Mouse (Mus musculus) C2C12 (cell line): Measurements from ENCODE around the gene Nat8.
"Not testable (repeated sequence)": the region's sequence is repeated elsewhere in the genome, so short reads cannot be mapped to it uniquely, and the experiment has no call there.

ENCODE experiments used
- CEBPB ChIP-seq: IDR thresholded peaks from one replicate; pipeline ENCODE4 v1.6.1; 2011; ENCODE audit warnings: low read depth, mild to moderate bottlenecking, control low read depth, moderate library complexity
- CTCF ChIP-seq: IDR thresholded peaks from one replicate; pipeline ENCODE4 v1.5.1; 2011; ENCODE audit not compliant: control insufficient read depth, insufficient read depth, insufficient read length
- USF1 ChIP-seq: IDR thresholded peaks from one replicate; pipeline ENCODE4 v1.6.1; 2011; ENCODE audit warnings: low read depth, mild to moderate bottlenecking, control low read depth, moderate library complexity

GRCm38 (mm10) chr6:85836827-85837226 is 4.9 kb upstream of the Nat8 start:
- TF ChIP-seq CTCF, USF1, CEBPB: not testable (repeated sequence)
